Mouse (Mus musculus) G1E (cell line): ENCODE data around the gene Fam168b. TPM values are rescaled to one million over a fixed set of nuclear protein-coding genes. Genes with fewer than 3 reads are reported as not detected.

Source experiments
- ATAC-seq: 2 replicates; pipeline ENCODE4 v1.8.0; 2016; ENCODE audit warnings: mild to moderate bottlenecking; ENCODE audit not compliant: insufficient number of reproducible peaks, poor library complexity, low FRiP score, severe bottlenecking; ENCODE audit errors: extremely low read depth
- DNase-seq: peaks from one replicate; pipeline ENCODE4 v3.0.0; 2012; ENCODE audit warnings: low spot score
- H3K27me3 ChIP-seq: 2 replicates; pipeline ENCODE4 v1.6.1; 2012; ENCODE audit warnings: mild to moderate bottlenecking, low read length, inconsistent platforms; ENCODE audit not compliant: insufficient read depth
- H3K36me3 ChIP-seq: replicated peaks from 2 replicates; pipeline ENCODE3; 2012; ENCODE audit warnings: mild to moderate bottlenecking, inconsistent platforms
- H3K4me1 ChIP-seq: 2 replicates; pipeline ENCODE4 v1.6.1; 2012; ENCODE audit warnings: low read depth, low read length, inconsistent platforms, mixed read lengths; ENCODE audit not compliant: insufficient read depth
- H3K4me3 ChIP-seq: 2 replicates; pipeline ENCODE4 v1.5.1; 2012; ENCODE audit warnings: low read depth, mild to moderate bottlenecking, inconsistent platforms, low read length, moderate library complexity, mixed read lengths
- H3K9me3 ChIP-seq: replicated peaks from 2 replicates; pipeline ENCODE4 v1.6.1; 2012; ENCODE audit warnings: inconsistent platforms
- CTCF ChIP-seq: IDR thresholded peaks from 2 replicates; pipeline ENCODE4 v1.5.1; 2012; ENCODE audit warnings: low read depth, low read length, inconsistent platforms, mixed read lengths
- GATA1 ChIP-seq: IDR thresholded peaks from 2 replicates; pipeline ENCODE4 v1.6.1; 2012; ENCODE audit warnings: borderline replicate concordance, low read length, inconsistent platforms, mixed read lengths
- GATA2 ChIP-seq: IDR thresholded peaks from 2 replicates; pipeline ENCODE4 v1.6.1; 2012; ENCODE audit warnings: low read depth, low read length, inconsistent platforms, borderline replicate concordance
- POLR2AphosphoS5 ChIP-seq: IDR thresholded peaks from 2 replicates; pipeline ENCODE4 v1.6.1; 2012; ENCODE audit warnings: low read depth, low read length, inconsistent platforms; ENCODE audit not compliant: insufficient replicate concordance
- TAL1 ChIP-seq: conservative IDR thresholded peaks from 2 replicates; pipeline ENCODE4 v1.6.1; 2012; ENCODE audit warnings: low read depth, low read length, inconsistent platforms, mixed read lengths
- polyA plus RNA-seq: library from polyadenylated mRNA; stranded (reverse); fragments of >175 nt; gene quantifications from 2 replicates; pipeline ENCODE4 v1.2.3, GENCODE M21; 2012
- total RNA-seq, 2 experiments: library from RNA; stranded (forward) in 1 of 2; stranded (reverse) in 1 of 2; fragments of 200-1000 nt in 1 of 2; fragments of >200 nt in 1 of 2; fragmentation: Nextera tagmentation in 1 of 2; gene quantifications; 2 replicates each; pipeline ENCODE4 v1.2.3; 2014 to 2017

Gene Fam168b
- total and polyA plus RNA-seq, 3 experiments, result 75.1 to 401 (median 95.3) TPM

GRCm38 (mm10) chr1:34811035-34811434, 31.8 kb downstream of the Fam168b start:
- peaks cover 99% of the 10 kb centered on the region for H3K36me3 ChIP-seq
- DNase-seq (no peak), ATAC-seq (no peak)
- no peak for TF ChIP-seq GATA1
- no peak for TF ChIP-seq CTCF
- no peak for TF ChIP-seq TAL1
- TF ChIP-seq GATA2, result no peak
- no peak for TF ChIP-seq POLR2AphosphoS5
- peaks cover 11% of the 10 kb centered on the region for H3K4me1 ChIP-seq
- H3K27me3 ChIP-seq, result no peaks in the 10 kb centered on the region
- H3K4me3 ChIP-seq, result no peak overlapping the region
- 0 out of 2 replicates have a peak, but pooled peaks cover 2% of the 10 kb centered on the region for H3K9me3 ChIP-seq

GRCm38 (mm10) chr1:34810293-34810692, 32.6 kb downstream of the Fam168b start:
- peaks cover 14% of the 10 kb centered on the region for H3K4me1 ChIP-seq
- TF ChIP-seq CTCF (no peak), GATA1 (no peak), POLR2AphosphoS5 (no peak), TAL1 (no peak), GATA2 (no peak)
- peaks cover 99% of the 10 kb centered on the region for H3K36me3 ChIP-seq
- H3K9me3 ChIP-seq, result 0 out of 2 replicates have a peak, but pooled peaks cover 3% of the 10 kb centered on the region
- H3K4me3 ChIP-seq, result no peak overlapping the region
- no peaks in the 10 kb centered on the region for H3K27me3 ChIP-seq
- DNase-seq (no peak), ATAC-seq (no peak)

- ATAC-seq, result no peak
- H3K27me3 ChIP-seq, result no peaks in the 10 kb centered on the region
- H3K9me3 ChIP-seq, result 0 out of 2 replicates have a peak, but pooled peaks cover 3% of the 10 kb centered on the region
- peaks cover 99% of the 10 kb centered on the region for H3K36me3 ChIP-seq
- DNase-seq, result no peak
- H3K4me3 ChIP-seq, result no peak overlapping the region
- TF ChIP-seq TAL1 (no peak), GATA1 (no peak), CTCF (no peak), POLR2AphosphoS5 (no peak), GATA2 (no peak)
- H3K4me1 ChIP-seq, result peaks cover 22% of the 10 kb centered on the region
Observed at GRCm38 (mm10) chr1:34808445-34808844, 34.4 kb downstream of the Fam168b start.

- TF ChIP-seq GATA1 (no peak), POLR2AphosphoS5 (no peak; the same call in 1 of the 2 replicates)
- DNase-seq (no peak), ATAC-seq (no peak)
- peaks cover 43% of the 10 kb centered on the region for H3K4me1 ChIP-seq
- H3K4me3 ChIP-seq, result 0 out of 2 replicates have a peak overlapping the region, but pooled peaks have one; percentile 21
- peaks cover 86% of the 10 kb centered on the region for H3K36me3 ChIP-seq
- H3K27me3 ChIP-seq, result no peaks in the 10 kb centered on the region
- 0 out of 2 replicates have a peak, but pooled peaks cover 3% of the 10 kb centered on the region for H3K9me3 ChIP-seq
Observed at GRCm38 (mm10) chr1:34805931-34806520, 36.8 kb downstream of the Fam168b start.

- no peak for ATAC-seq
- DNase-seq, result no peak
- Histone ChIP-seq H3K9me3 (0 out of 2 replicates have a peak, but pooled peaks cover 3% of the 10 kb centered on the region), H3K4me1 (peaks cover 48% of the 10 kb centered on the region), H3K4me3 (no peak overlapping the region), H3K36me3 (peaks cover 75% of the 10 kb centered on the region), H3K27me3 (no peaks in the 10 kb centered on the region)
- no peak for TF ChIP-seq CTCF
- TF ChIP-seq GATA2, result no peak
- TF ChIP-seq TAL1, result no peak
- no peak for TF ChIP-seq GATA1
- TF ChIP-seq POLR2AphosphoS5, result no peak
Observed at GRCm38 (mm10) chr1:34804863-34805262, 38.0 kb downstream of the Fam168b start.

GRCm38 (mm10) chr1:34802290-34802642, 40.6 kb downstream of the Fam168b start:
- Histone ChIP-seq H3K27me3 (0 out of 2 replicates have a peak, but pooled peaks cover 5% of the 10 kb centered on the region), H3K4me3 (peak overlapping the region; percentile 82), H3K36me3 (peaks cover 50% of the 10 kb centered on the region), H3K4me1 (peaks cover 58% of the 10 kb centered on the region), H3K9me3 (0 out of 2 replicates have a peak, but pooled peaks cover 3% of the 10 kb centered on the region)
- no peak for TF ChIP-seq CTCF
- TF ChIP-seq POLR2AphosphoS5, result no peak
- no peak for TF ChIP-seq GATA1
- no peak for TF ChIP-seq TAL1
- TF ChIP-seq GATA2, result no peak
- peak; percentile 79 for ATAC-seq
- peak; percentile 83 for DNase-seq

GRCm38 (mm10) chr1:34801616-34802289, 41.1 kb downstream of the Fam168b start:
- Histone ChIP-seq H3K9me3 (0 out of 2 replicates have a peak, but pooled peaks cover 3% of the 10 kb centered on the region), H3K27me3 (0 out of 2 replicates have a peak, but pooled peaks cover 7% of the 10 kb centered on the region), H3K4me1 (peaks cover 58% of the 10 kb centered on the region), H3K4me3 (peak overlapping the region; percentile 82), H3K36me3 (peaks cover 45% of the 10 kb centered on the region)
- TF ChIP-seq GATA2, result no peak
- TF ChIP-seq POLR2AphosphoS5, result no peak
- TF ChIP-seq GATA1, result no peak
- no peak for TF ChIP-seq TAL1
- TF ChIP-seq CTCF, result no peak
- DNase-seq, result peak; percentile 99
- ATAC-seq, result peak; percentile 87
